Mouse (Mus musculus): Measurements from ENCODE around the gene Kcnj9.

DNA sequence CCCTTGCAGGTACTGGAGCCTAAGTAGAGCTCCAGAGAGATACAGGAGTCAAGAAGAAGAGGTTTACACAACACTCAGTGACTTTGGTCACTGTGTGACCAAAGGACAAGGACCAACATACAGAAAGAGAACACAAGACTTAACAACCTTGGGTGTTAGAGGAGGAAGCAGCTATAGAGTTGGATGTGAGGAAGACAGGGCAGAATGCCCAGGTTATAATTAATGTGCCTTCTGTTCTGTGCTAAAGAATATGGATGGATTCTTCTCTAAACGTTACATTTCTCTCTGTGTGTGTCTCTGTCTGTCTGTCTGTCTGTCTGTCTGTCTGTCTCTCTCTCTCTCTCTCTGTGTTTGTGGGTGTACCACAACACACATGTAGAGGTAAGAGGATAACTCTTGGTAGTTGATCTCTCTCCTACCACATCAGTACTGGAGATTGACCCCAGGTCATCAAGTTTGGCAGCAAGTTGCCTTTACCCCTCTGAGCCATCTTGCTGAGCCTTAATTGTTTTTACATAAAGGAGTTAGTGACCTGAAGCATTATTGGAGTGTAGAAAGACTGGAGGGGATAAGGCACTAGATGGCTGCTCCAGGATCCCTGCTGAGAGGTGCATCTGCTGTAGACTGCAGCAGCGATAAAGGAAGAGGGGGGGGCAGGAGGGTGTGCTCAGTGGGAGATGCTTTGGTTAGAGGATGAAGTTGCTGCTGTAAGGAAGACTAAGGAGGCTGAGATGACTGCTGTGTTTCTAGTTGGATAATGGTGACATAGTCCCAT, 8.5 kb upstream of the Kcnj9 start:
- no peak for TF ChIP-seq CTCF (IDR thresholded peaks at IDR 0.05; ENCODE audit: borderline replicate concordance, extremely low read depth, insufficient read depth, insufficient read length)
- no peak for TF ChIP-seq POLR2A (IDR thresholded peaks at IDR 0.05; ENCODE audit: borderline replicate concordance, extremely low read depth, insufficient read depth, insufficient read length, poor library complexity, severe bottlenecking)
